Mouse (Mus musculus) embryo, embryonic 11 days (tissue): ENCODE measurements around the gene Lhpp.

Source experiments
- DNase-seq: peaks from one replicate; pipeline ENCODE4 v3.0.0-alpha.2; 2015

Lhpp gene

GRCm38 (mm10) chr7:132713483-132714126 is 103.2 kb downstream of the Lhpp start:
- DNase-seq, result no peak

GRCm38 (mm10) chr7:132714236-132714923 is 103.9 kb downstream of the Lhpp start:
- peak; percentile 42 for DNase-seq

GRCm38 (mm10) chr7:132715259-132715658 is 104.8 kb downstream of the Lhpp start:
- DNase-seq, result no peak

- DNase-seq, result no peak
Measured at GRCm38 (mm10) chr7:132719570-132719969, 109.1 kb downstream of the Lhpp start.

- DNase-seq, result no peak
Measured at GRCm38 (mm10) chr7:132720562-132720961, 110.1 kb downstream of the Lhpp start.

- DNase-seq, result no peak
Measured at GRCm38 (mm10) chr7:132722401-132723370, 112.2 kb downstream of the Lhpp start.

- no peak for DNase-seq
Measured at GRCm38 (mm10) chr7:132723906-132724305, 113.5 kb downstream of the Lhpp start.

- no peak for DNase-seq
Measured at GRCm38 (mm10) chr7:132724501-132725062, 114.1 kb downstream of the Lhpp start.

- DNase-seq, result no peak
Measured at GRCm38 (mm10) chr7:132726106-132726861, 115.8 kb downstream of the Lhpp start.

- DNase-seq, result no peak
Measured at GRCm38 (mm10) chr7:132729093-132729831, 118.8 kb downstream of the Lhpp start.

- no peak for DNase-seq
Measured at GRCm38 (mm10) chr7:132730510-132730909, 120.1 kb downstream of the Lhpp start.

- DNase-seq, result peak; percentile 40
Measured at GRCm38 (mm10) chr7:132731558-132731957, 121.1 kb downstream of the Lhpp start.

GRCm38 (mm10) chr7:132732136-132732789 is 121.8 kb downstream of the Lhpp start:
- peak; percentile 30 for DNase-seq

- DNase-seq, result peak; percentile 22
Measured at GRCm38 (mm10) chr7:132733521-132733920, 123.1 kb downstream of the Lhpp start.

- no peak for DNase-seq
Measured at GRCm38 (mm10) chr7:132734222-132734621, 123.8 kb downstream of the Lhpp start.

- DNase-seq, result peak; percentile 57
Measured at GRCm38 (mm10) chr7:132735145-132735544, 124.7 kb downstream of the Lhpp start.

GRCm38 (mm10) chr7:132736099-132736862 is 125.8 kb downstream of the Lhpp start:
- DNase-seq, result peak; percentile 51

GRCm38 (mm10) chr7:132738844-132739243 is 128.4 kb downstream of the Lhpp start:
- no peak for DNase-seq

- DNase-seq, result no peak
Measured at GRCm38 (mm10) chr7:132739829-132740228, 129.4 kb downstream of the Lhpp start.

- DNase-seq, result no peak
Measured at GRCm38 (mm10) chr7:132742912-132743311, 132.5 kb downstream of the Lhpp start.
